Mouse (Mus musculus) gastrocnemius, adult 2 months (tissue): ENCODE measurements around the gene Lsm3. TPM values are rescaled to one million over a fixed set of nuclear protein-coding genes. Genes with fewer than 3 reads are reported as not detected.
A peak's percentile ranks its signal among the peaks of the same experiment; 100 is the strongest.

ENCODE experiments used
- DNase-seq: peaks from one replicate; pipeline ENCODE4 v3.0.0; 2022
- H3K27ac ChIP-seq: fragments of 200-600 bp; 2 replicates; pipeline ENCODE4 v1.8.1; 2022; ENCODE audit warnings: mild to moderate bottlenecking
- H3K4me3 ChIP-seq: fragments of 200-600 bp; 2 replicates; pipeline ENCODE4 v1.8.1; 2022; ENCODE audit warnings: mild to moderate bottlenecking, moderate library complexity
- CTCF ChIP-seq: fragments of 200-600 bp; IDR thresholded peaks from 2 replicates; pipeline ENCODE4 v1.8.1; 2022; ENCODE audit warnings: antibody characterized with exemption, mild to moderate bottlenecking, moderate library complexity
- intact Hi-C: fragments of 180-260 bp; cut with DNase I; formaldehyde crosslinking; loops from one replicate; pipeline ENCODE4 v1.15.1; 2025
- total RNA-seq, 2 experiments: library from RNA; stranded (reverse); gene quantifications; 2 replicates each; pipeline ENCODE4 v1.2.3; 2021

The Lsm3 gene
- total RNA-seq, 2 experiments from 2014 or later, result 22.7 to 37.0 TPM

- intact Hi-C loops, result no loop called here
- H3K4me3 ChIP-seq, result no peak overlapping the region
- H3K27ac ChIP-seq, result no peak overlapping the region
- TF ChIP-seq CTCF, result no peak
- DNase-seq, result no peak
Observed at GRCm38 (mm10) chr6:91541276-91541675, 25.5 kb downstream of the Lsm3 start.

DNA sequence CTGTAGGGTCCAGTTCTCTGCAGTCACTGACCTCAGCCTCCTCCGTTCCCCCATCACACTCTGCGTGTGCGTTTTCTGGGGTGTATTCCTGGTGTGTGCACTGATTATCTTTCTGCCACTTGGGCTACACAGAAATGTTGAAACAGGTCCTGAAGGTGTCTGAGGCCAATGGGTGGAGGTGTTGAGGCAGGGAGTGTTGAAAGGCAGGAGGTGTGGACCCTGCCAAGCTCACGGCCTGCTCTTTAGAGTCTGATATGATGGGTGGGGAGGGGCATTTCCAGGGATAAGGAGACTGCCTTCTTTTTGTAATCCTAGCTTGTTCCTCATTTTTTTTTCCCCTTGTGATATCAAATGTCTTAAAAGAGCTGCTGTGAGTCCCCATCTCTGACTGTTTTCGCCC is 27.3 kb downstream of the Lsm3 start:
- no peak for TF ChIP-seq CTCF
- no peak for DNase-seq
- intact Hi-C loops, result no loop called here
- Histone ChIP-seq H3K4me3 (no peak overlapping the region), H3K27ac (no peak overlapping the region)

- TF ChIP-seq CTCF, result no peak
- peak overlapping the region; percentile 72 for H3K27ac ChIP-seq
- H3K4me3 ChIP-seq, result peak overlapping the region; percentile 19; the same call in 1 of the 2 replicates
- DNase-seq, result no peak
- intact Hi-C loops, result no loop called here
Observed at GRCm38 (mm10) chr6:91546241-91546884, 30.6 kb downstream of the Lsm3 start.

DNA sequence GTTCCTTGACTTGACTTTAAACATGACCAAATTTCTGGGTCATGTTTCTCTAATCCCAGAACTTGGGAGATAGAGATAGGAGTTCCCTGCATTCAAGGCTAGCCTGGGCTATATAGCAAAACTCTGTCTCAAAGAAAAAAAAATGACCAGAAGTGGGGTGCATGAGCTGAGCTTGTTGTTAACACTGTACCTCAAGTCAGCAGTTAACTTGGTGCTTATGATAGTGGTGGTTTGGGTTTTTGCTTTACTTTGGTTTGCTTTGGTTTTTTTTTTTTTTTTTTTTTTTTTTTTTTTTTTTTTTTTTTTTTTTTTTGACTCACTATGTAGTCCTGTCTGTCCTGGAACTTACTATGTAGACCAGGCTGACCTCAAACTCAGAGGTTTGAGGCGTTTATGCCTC is 31.6 kb downstream of the Lsm3 start:
- no peak overlapping the region for H3K27ac ChIP-seq
- no peak overlapping the region for H3K4me3 ChIP-seq
- no peak for DNase-seq
- intact Hi-C loops, result no loop called here
- no peak for TF ChIP-seq CTCF

DNA sequence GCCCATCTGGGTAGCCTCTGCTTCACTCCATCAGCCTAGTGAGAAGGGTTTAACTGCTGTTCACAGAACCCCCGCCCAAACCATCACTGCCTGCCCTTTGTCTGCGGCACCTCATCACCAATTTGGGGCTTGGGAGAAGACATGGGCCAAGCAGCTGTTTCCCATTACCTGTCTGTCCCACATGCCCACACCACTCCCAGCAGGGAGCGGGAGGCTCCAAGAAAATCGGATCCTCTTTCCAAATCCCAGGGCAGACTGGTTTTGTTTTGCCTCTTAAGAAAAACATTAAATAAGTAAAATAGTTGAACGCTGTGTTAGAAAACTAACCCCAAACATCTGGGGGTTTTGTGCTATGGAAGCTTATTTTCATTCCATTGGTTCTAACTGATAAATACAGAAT is 33.9 kb downstream of the Lsm3 start:
- Histone ChIP-seq H3K27ac (no peak overlapping the region), H3K4me3 (no peak overlapping the region)
- intact Hi-C loops, result no loop called here
- TF ChIP-seq CTCF, result no peak
- no peak for DNase-seq

DNA sequence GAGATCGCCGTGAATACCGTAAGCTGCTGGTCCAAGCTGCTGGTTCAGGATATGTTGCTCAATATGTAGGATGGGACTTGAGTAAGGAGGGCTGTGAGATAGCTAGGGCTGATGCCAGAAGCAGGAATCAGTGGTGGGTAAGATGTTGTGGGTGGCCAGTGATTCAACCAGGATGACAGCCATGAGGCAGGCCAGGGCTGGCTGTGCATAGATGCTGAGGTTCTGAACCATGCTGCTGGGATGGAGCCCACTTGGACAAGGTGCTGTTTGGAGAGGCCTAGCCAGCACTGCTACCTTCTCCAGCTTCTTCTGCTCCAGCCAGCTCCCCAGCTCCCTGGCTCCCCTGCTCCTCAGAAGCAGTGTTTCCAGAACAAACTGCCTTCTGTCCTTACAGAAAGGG is 35.9 kb downstream of the Lsm3 start:
- TF ChIP-seq CTCF, result no peak
- no peak overlapping the region for H3K4me3 ChIP-seq
- intact Hi-C loops, result no loop called here

DNA sequence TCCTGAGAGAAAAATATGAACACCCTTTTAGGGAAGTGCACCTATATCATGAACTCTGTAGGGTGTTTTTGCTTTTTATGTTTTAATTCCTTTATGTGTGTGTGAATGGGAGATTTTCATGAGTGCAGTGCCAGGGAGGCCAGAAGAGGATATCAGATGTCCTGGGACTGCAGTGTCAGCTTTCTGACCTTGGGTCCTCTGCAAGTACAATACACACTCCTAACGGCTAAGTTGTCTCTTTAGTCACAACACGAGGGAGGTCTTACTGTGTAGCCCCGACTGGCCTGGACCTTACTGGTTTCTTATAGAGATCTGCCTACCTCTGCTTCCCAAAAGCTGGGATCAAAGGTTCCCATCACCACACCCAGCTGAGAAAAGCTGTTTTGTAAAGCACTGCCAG is 37.0 kb downstream of the Lsm3 start:
- Histone ChIP-seq H3K27ac (peak overlapping the region; percentile 57), H3K4me3 (no peak overlapping the region)
- DNase-seq, result no peak
- intact Hi-C loops, result no loop called here
- TF ChIP-seq CTCF, result no peak

More for the DNA sequence above, 35.9 kb downstream of the Lsm3 start:
- DNase-seq, result peak; percentile 58
- peak overlapping the region; percentile 57; the same call in 1 of the 2 replicates for H3K27ac ChIP-seq

DNA sequence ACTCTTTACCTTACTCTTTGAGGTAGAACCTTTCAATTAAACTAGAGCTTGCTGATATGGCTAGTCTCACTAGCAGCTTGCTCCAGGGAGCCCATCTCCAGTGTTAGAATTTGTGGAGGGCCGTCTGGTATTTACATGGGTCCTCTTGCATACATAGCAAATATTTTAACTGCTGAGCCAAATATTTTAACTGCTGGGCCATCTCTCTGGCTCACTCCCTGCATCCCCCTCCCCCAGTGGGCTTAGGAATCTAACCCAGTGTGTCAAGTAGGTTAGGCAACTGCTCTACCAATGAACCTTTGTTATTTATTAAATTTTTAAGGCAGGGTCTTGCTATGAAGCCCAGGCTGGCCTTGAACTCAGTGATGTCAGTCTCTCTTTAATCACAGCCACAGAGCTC is 42.8 kb downstream of the Lsm3 start:
- no peak overlapping the region for H3K4me3 ChIP-seq
- no peak for DNase-seq
- no peak for TF ChIP-seq CTCF
- no peak overlapping the region for H3K27ac ChIP-seq
- intact Hi-C loops, result no loop called here

DNA sequence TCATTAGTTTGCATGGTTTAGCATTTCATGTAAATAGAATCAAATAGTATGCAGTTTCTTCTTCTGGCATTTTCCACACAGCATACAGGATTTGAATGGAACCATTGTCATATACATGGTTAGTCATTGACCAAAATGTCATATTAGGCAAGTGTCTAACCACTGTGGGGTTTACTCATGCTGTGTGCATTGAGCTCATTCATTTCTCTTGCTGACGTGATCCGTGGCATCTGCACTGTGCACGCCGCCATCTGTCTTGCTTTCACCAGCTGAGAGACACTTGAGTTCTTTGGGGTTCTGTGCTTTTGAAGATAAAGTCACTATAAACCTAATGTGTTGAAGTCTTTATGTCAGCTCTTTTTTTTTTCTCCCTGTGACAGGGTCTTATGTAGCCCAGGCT is 43.6 kb downstream of the Lsm3 start:
- intact Hi-C loops, result no loop called here
- TF ChIP-seq CTCF, result no peak
- no peak overlapping the region for H3K4me3 ChIP-seq
- H3K27ac ChIP-seq, result no peak overlapping the region
- no peak for DNase-seq

GRCm38 (mm10) chr6:91560186-91560585 is 44.5 kb downstream of the Lsm3 start:
- Histone ChIP-seq H3K27ac (no peak overlapping the region), H3K4me3 (no peak overlapping the region)
- no peak for TF ChIP-seq CTCF
- intact Hi-C loops, result no loop called here
- no peak for DNase-seq

DNA sequence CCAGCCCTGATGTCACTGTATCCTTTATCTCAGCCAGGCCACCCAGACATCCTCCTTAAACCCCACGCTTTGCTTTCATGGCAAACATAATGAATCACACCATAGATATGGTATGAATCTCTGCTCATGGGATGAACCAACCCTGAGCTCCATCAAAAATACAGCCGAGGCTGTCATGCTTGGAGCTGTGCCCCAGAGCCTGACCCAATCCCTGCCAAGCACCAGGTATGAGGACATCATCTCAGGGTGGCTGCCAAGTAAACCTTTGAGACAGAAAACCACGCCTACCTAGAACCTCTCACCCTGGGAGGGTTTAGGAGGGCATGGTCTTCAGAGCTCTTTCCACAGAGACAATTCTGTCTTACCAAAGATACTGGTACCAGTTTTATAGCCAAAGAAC is 47.3 kb downstream of the Lsm3 start:
- peak; percentile 54 for DNase-seq
- intact Hi-C loops, result no loop called here
- Histone ChIP-seq H3K27ac (no peak overlapping the region), H3K4me3 (no peak overlapping the region)
- no peak for TF ChIP-seq CTCF

DNA sequence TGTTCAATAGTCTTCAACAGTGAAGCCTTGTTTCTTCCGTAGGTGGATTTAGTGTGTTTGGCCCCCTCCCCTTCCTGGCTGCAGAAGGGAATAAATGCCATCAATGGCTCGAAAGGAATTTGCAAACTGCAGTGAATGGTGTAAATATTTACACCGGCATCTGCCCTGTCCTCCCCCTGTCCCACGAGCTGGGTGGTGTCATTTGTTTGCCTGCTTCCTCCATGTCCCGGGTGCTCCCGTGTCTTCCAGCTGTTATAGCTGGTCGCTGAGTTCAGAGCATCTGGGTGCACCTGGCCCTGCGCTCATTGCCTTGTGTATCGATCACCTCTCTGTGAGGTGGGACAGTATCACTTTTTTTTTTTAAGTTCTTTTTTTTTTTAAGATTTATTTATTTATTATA is 50.7 kb downstream of the Lsm3 start:
- no peak for TF ChIP-seq CTCF
- no peak for DNase-seq
- Histone ChIP-seq H3K4me3 (no peak overlapping the region), H3K27ac (no peak overlapping the region)
- intact Hi-C loops, result no loop called here

Other genes starting within 250 kb of the Lsm3 start
- gene Wnt7a, start 104.6 kb upstream of the Lsm3 start, total RNA-seq, result not detected
- 10 to 100 TPM in 1 of 2 experiments, 1 to 10 TPM in 1; 8.0 to 10.2 TPM for gene Chchd4, start 42.4 kb upstream of the Lsm3 start, total RNA-seq
- gene Tmem43, start 42.2 kb upstream of the Lsm3 start, total RNA-seq, result 10 to 100 TPM; 21.0 to 25.3 TPM
- gene Xpc, start within 50 bp of the Lsm3 start, total RNA-seq, result 1 to 10 TPM; 7.6 to 8.3 TPM
- gene Slc6a6, start 168.1 kb downstream of the Lsm3 start, total RNA-seq, result 10 to 100 TPM; 67.0 to 91.9 TPM